Mouse (Mus musculus): ENCODE data around the gene Ccdc138. TPM values are rescaled to one million over a fixed set of nuclear protein-coding genes. Genes with fewer than 3 reads are reported as not detected.

Gene Ccdc138
- polyA plus RNA-seq, 1 experiment, result not detected

DNA sequence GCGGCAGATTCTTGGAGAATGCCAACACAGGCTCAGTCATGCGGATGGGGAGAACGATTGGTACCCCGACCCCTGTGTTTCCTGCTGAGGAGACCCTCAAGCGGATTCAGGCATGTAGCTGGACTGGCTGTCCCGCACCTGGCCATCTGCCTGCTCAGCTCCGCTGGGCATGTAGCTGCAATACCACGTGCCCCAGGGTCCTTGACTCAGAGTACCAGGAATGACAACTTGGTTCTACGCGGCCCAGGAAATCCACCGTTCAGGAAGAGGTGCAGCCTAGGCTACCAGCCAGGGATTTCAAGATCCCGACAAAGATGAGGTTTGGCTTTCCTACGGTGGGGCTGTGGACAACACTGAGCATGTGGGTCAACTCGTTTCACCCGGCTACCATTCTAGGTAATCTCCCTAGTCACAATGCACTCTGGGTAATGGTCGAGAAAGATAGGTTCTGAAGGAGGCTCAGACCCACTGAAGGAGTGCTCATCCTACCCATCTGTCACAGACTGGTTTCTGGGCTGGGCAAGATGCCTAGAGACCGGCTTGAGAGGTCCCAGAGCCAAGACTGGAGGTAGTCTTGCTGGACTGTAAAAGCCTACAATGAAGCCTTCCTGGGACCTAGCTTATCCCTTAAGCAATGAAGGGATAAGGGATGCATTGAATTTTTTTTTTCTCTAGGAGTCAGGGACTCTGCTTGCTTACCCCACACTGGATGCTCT is 120.9 kb downstream of the Ccdc138 start:
- no peaks in the 10 kb centered on the region for H3K4me1 ChIP-seq (ENCODE audit: control insufficient read depth, insufficient read depth, low read length)
- no peak for TF ChIP-seq POLR2A (IDR thresholded peaks at IDR 0.05; ENCODE audit: insufficient read depth, low read depth, low read length)
- no peak for TF ChIP-seq CTCF (IDR thresholded peaks at IDR 0.05; ENCODE audit: insufficient read depth, low read depth, low read length)
- 83% methylated on average over 17 of the region's 17 CpGs for WGBS
- H3K4me3 ChIP-seq (ENCODE audit: insufficient read depth, low read depth, low read length), result no peak overlapping the region
- no peak overlapping the region for H3K27ac ChIP-seq (ENCODE audit: insufficient read depth, low read depth, low read length)

DNA sequence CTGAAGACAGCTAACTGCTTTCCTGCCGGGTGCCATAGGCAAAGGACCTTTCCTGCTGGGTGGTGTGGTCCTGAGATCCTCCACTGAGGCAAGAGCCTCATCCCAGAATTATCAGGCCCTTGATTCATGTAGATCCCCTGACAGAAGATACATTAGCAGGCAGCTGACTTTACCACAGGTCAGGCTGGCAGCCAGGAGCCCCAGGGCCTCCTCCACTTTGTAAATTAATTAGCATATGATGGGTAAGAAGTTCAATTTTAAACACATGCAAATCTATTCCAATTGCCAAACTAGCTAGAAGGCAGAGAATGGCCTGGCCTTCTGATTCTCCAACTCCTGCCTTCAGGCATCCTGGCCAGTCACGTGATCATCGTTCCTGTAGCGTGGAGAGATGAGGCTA is 121.5 kb downstream of the Ccdc138 start:
- Histone ChIP-seq H3K4me1 (ENCODE audit: control insufficient read depth, insufficient read depth, low read length) (no peaks in the 10 kb centered on the region), H3K4me3 (ENCODE audit: insufficient read depth, low read depth, low read length) (no peak overlapping the region), H3K27ac (ENCODE audit: insufficient read depth, low read depth, low read length) (no peak overlapping the region)
- no peak for TF ChIP-seq CTCF (IDR thresholded peaks at IDR 0.05; ENCODE audit: insufficient read depth, low read depth, low read length)
- no peak for TF ChIP-seq POLR2A (IDR thresholded peaks at IDR 0.05; ENCODE audit: insufficient read depth, low read depth, low read length)
- WGBS, result 88% methylated on average over 4 of the region's 4 CpGs

DNA sequence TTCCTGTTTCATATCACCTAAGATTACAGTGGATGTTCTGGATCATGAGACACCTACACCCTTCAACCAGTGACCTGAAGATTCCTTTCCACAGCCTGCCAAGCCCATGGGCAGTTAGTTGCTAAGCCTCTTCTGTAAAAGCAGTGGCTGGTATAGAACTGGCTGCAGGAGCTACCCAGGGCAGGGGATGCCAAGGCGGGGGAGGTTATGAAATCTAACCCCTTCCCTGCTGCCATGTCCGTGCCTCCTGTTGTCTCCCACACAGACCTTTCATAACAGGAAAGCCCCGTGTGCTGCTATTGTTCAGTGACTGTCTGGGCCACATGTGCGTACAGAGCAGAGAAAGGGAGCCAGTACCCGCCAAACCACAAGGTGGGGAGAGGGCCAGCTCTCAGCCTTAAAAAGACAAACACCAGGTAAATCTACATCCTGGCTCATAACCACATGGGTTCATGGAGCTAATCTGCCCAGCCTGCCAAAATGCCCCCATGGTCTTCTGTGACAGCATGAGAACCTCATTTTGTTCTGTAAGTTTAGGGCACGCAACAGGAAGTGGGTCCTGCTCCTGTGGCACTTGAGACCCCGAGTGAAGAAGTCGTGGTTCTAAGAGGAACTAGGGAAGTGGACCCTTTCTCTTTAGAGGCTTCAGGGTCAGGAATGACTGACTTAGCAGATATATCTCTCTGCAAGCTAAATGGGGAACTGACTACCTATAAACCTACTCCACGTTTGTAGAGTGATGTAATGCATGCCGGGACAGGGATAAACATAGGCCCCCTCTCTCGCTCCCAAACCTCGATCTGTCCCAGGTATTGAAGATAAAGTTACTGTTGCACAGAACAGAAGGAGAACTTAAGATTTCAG is 127.3 kb downstream of the Ccdc138 start:
- no peaks in the 10 kb centered on the region for H3K4me1 ChIP-seq (ENCODE audit: control insufficient read depth, insufficient read depth, low read length)
- no peak overlapping the region for H3K27ac ChIP-seq (ENCODE audit: insufficient read depth, low read depth, low read length)
- no peak overlapping the region for H3K4me3 ChIP-seq (ENCODE audit: insufficient read depth, low read depth, low read length)
- 87% methylated on average over 12 of the region's 12 CpGs for WGBS
- no peak for TF ChIP-seq POLR2A (IDR thresholded peaks at IDR 0.05; ENCODE audit: insufficient read depth, low read depth, low read length)
- no peak for TF ChIP-seq CTCF (IDR thresholded peaks at IDR 0.05; ENCODE audit: insufficient read depth, low read depth, low read length)

Other genes with a start within 250 kb of the Ccdc138 start
- not detected in 2 replicates for gene Gcc2, start 242.5 kb upstream of the Ccdc138 start, polyA plus RNA-seq (2012; ENCODE audit: insufficient read depth, insufficient read length, low replicate concordance, missing spikeins)
- gene Lims1, start 174.5 kb upstream of the Ccdc138 start, polyA plus RNA-seq (2012; ENCODE audit: insufficient read depth, insufficient read length, low replicate concordance, missing spikeins), result not detected in 2 replicates
- gene Ranbp2, start 51.0 kb upstream of the Ccdc138 start, polyA plus RNA-seq (2012; ENCODE audit: insufficient read depth, insufficient read length, low replicate concordance, missing spikeins), result 82.6 TPM in 1 of 2 replicates, not detected in the other
- gene Edar, start 177.7 kb downstream of the Ccdc138 start, polyA plus RNA-seq (2012; ENCODE audit: insufficient read depth, insufficient read length, low replicate concordance, missing spikeins), result not detected in 2 replicates
- not detected in 2 replicates for gene Gm17542, start 220.3 kb downstream of the Ccdc138 start, polyA plus RNA-seq (2012; ENCODE audit: insufficient read depth, insufficient read length, low replicate concordance, missing spikeins)

Measured in olfactory bulb, adult 2 months (tissue).